Mouse (Mus musculus) neural tube, embryonic 11.5 days (tissue): ENCODE data around the gene Gng12. TPM values are rescaled to one million over a fixed set of nuclear protein-coding genes. Genes with fewer than 3 reads are reported as not detected.
"Not testable (repeated sequence)": the region's sequence is repeated elsewhere in the genome, so short reads cannot be mapped to it uniquely, and the experiment has no call there.

Experiments used
- ATAC-seq: fragments of 200-750 bp; cut with Nextera tagmentation; 2 replicates; pipeline ENCODE4 v1.8.0; 2017; ENCODE audit warnings: moderate number of reproducible peaks, mild to moderate bottlenecking, moderate TSS enrichment, moderate library complexity; ENCODE audit not compliant: insufficient read depth, low FRiP score, low TSS enrichment
- DNase-seq: peaks from one replicate; pipeline ENCODE4 v3.0.0-alpha.2; 2015; ENCODE audit warnings: low spot score
- H3K27ac ChIP-seq: fragments of 300-500 bp; sonication (generic); 2 replicates; pipeline ENCODE4 v1.5.1; 2014; ENCODE audit warnings: low read depth, mild to moderate bottlenecking, low read length
- H3K27me3 ChIP-seq: fragments of 300-500 bp; sonication (generic); 2 replicates; pipeline ENCODE4 v1.6.1; 2014; ENCODE audit warnings: mild to moderate bottlenecking, low read length, mixed read lengths; ENCODE audit not compliant: control insufficient read depth, insufficient read depth
- H3K36me3 ChIP-seq: fragments of 300-500 bp; sonication (generic); 2 replicates; pipeline ENCODE4 v1.6.1; 2014; ENCODE audit warnings: mild to moderate bottlenecking, low read length, moderate library complexity, mixed read lengths; ENCODE audit not compliant: control insufficient read depth, insufficient read depth
- H3K4me1 ChIP-seq: fragments of 300-500 bp; sonication (generic); 2 replicates; pipeline ENCODE4 v1.6.1; 2014; ENCODE audit warnings: low read length, mixed read lengths; ENCODE audit not compliant: control insufficient read depth, insufficient read depth
- H3K4me2 ChIP-seq: fragments of 300-500 bp; sonication (generic); 2 replicates; pipeline ENCODE4 v1.6.1; 2014; ENCODE audit warnings: low read depth, mild to moderate bottlenecking, moderate library complexity
- H3K4me3 ChIP-seq: fragments of 300-500 bp; sonication (generic); 2 replicates; pipeline ENCODE4 v1.5.1; 2014; ENCODE audit warnings: low read depth, low read length
- H3K9ac ChIP-seq: fragments of 300-500 bp; sonication (generic); 2 replicates; pipeline ENCODE4 v1.6.1; 2014; ENCODE audit warnings: mild to moderate bottlenecking, low read length
- H3K9me3 ChIP-seq: fragments of 300-500 bp; sonication (generic); 2 replicates; pipeline ENCODE4 v1.6.1; 2016; ENCODE audit warnings: low read length; ENCODE audit not compliant: control insufficient read depth
- WGBS: fragments of 180-500 bp; shearing (Covaris S2); extraction: QIAGEN DNeasy Blood & Tissue Kit; methylation state at CpG from one replicate; pipeline ENCODE4 v1.1.7; 2014; 5-methylcytosine and 5-hydroxymethylcytosine counted together
- polyA plus RNA-seq: library from polyadenylated mRNA; unstranded; fragments of >200 nt; fragmentation: Nextera tagmentation; extraction: Ambion mirVana; gene quantifications from 2 replicates; pipeline ENCODE4 v1.2.1, GENCODE M21; 2014

The Gng12 gene
- polyA plus RNA-seq, 1 experiment from 2014 or later, result 53.1 TPM

- Histone ChIP-seq H3K4me2 (no peak overlapping the region), H3K9me3 (no peaks in the 10 kb centered on the region), H3K36me3 (no peaks in the 10 kb centered on the region), H3K27me3 (no peaks in the 10 kb centered on the region), H3K4me1 (peaks cover under 1% of the 10 kb centered on the region; the same call in 1 of the 2 replicates), H3K27ac (no peak overlapping the region), H3K9ac (no peak overlapping the region), H3K4me3 (no peak overlapping the region)
- ATAC-seq, result no peak; the same call in 1 of the 2 replicates
- WGBS, result 32% methylated on average over 5 of the region's 5 CpGs
- no peak for DNase-seq
Observed at GRCm38 (mm10) chr6:67029312-67029950, 133.2 kb downstream of the Gng12 start.

- Histone ChIP-seq H3K9ac (no peak overlapping the region), H3K4me1 (peaks cover 5% of the 10 kb centered on the region; the same call in 1 of the 2 replicates), H3K36me3 (no peaks in the 10 kb centered on the region), H3K27ac (no peak overlapping the region), H3K4me2 (no peak overlapping the region), H3K4me3 (no peak overlapping the region), H3K27me3 (no peaks in the 10 kb centered on the region), H3K9me3 (no peaks in the 10 kb centered on the region)
- DNase-seq (no peak), ATAC-seq (0 out of 2 replicates have a peak, but pooled peaks have one; percentile 25)
- WGBS, result 33% methylated on average over 3 of the region's 3 CpGs
Observed at GRCm38 (mm10) chr6:67029987-67030386, 133.8 kb downstream of the Gng12 start.

- no peaks in the 10 kb centered on the region for H3K36me3 ChIP-seq
- no peaks in the 10 kb centered on the region for H3K27me3 ChIP-seq
- H3K9me3 ChIP-seq, result no peaks in the 10 kb centered on the region
- no peak overlapping the region for H3K27ac ChIP-seq
- H3K4me1 ChIP-seq, result peaks cover 7% of the 10 kb centered on the region; the same call in 1 of the 2 replicates
- H3K9ac ChIP-seq, result no peak overlapping the region
- H3K4me2 ChIP-seq, result no peak overlapping the region
- 9% methylated on average over 2 of the region's 2 CpGs for WGBS
- no peak overlapping the region for H3K4me3 ChIP-seq
- 0 out of 2 replicates have a peak, but pooled peaks have one; percentile 43 for ATAC-seq
- peak; percentile 30 for DNase-seq
Observed at GRCm38 (mm10) chr6:67030416-67030815, 134.2 kb downstream of the Gng12 start.

GRCm38 (mm10) chr6:67030846-67031245 lies 134.6 kb downstream of the Gng12 start:
- ATAC-seq (no peak), DNase-seq (no peak)
- Histone ChIP-seq H3K9ac (no peak overlapping the region), H3K27ac (no peak overlapping the region), H3K4me1 (peaks cover 12% of the 10 kb centered on the region; the same call in 1 of the 2 replicates), H3K4me3 (no peak overlapping the region), H3K4me2 (no peak overlapping the region), H3K9me3 (no peaks in the 10 kb centered on the region), H3K27me3 (no peaks in the 10 kb centered on the region), H3K36me3 (no peaks in the 10 kb centered on the region)
- WGBS, result 41% methylated on average over 5 of the region's 5 CpGs

GRCm38 (mm10) chr6:67032551-67032950 lies 136.4 kb downstream of the Gng12 start:
- not testable (repeated sequence) for H3K36me3 ChIP-seq, H3K9ac ChIP-seq, DNase-seq, H3K4me3 ChIP-seq, H3K27ac ChIP-seq, H3K27me3 ChIP-seq, H3K9me3 ChIP-seq, H3K4me2 ChIP-seq, ATAC-seq
- H3K4me1 ChIP-seq, result peaks cover 12% of the 10 kb centered on the region; the same call in 1 of the 2 replicates

GRCm38 (mm10) chr6:67032972-67033371 lies 136.8 kb downstream of the Gng12 start:
- not testable (repeated sequence) for H3K9ac ChIP-seq
- 90% methylated on average over 3 of the region's 4 CpGs for WGBS

GRCm38 (mm10) chr6:67033604-67034003 lies 137.4 kb downstream of the Gng12 start:
- peaks cover 12% of the 10 kb centered on the region; the same call in 1 of the 2 replicates for H3K4me1 ChIP-seq
- DNase-seq (no peak), ATAC-seq (no peak)
- no peaks in the 10 kb centered on the region for H3K9me3 ChIP-seq
- H3K27me3 ChIP-seq, result no peaks in the 10 kb centered on the region
- no peak overlapping the region for H3K4me3 ChIP-seq
- H3K27ac ChIP-seq, result no peak overlapping the region
- 67% methylated on average over 4 of the region's 4 CpGs for WGBS
- no peak overlapping the region for H3K4me2 ChIP-seq
- no peak overlapping the region for H3K9ac ChIP-seq
- H3K36me3 ChIP-seq, result no peaks in the 10 kb centered on the region

More at GRCm38 (mm10) chr6:67032972-67033371, 136.8 kb downstream of the Gng12 start:
- not testable (repeated sequence) for H3K27me3 ChIP-seq, DNase-seq, H3K27ac ChIP-seq, H3K4me3 ChIP-seq, H3K36me3 ChIP-seq, ATAC-seq, H3K9me3 ChIP-seq, H3K4me2 ChIP-seq
- H3K4me1 ChIP-seq, result peaks cover 12% of the 10 kb centered on the region; the same call in 1 of the 2 replicates

- 52% methylated on average over 7 of the region's 7 CpGs for WGBS
- no peak overlapping the region for H3K27ac ChIP-seq
- ATAC-seq (no peak), DNase-seq (no peak)
- peak overlapping the region; percentile 21; the same call in 1 of the 2 replicates for H3K4me2 ChIP-seq
- H3K4me1 ChIP-seq, result peaks cover 12% of the 10 kb centered on the region; the same call in 1 of the 2 replicates
- no peaks in the 10 kb centered on the region for H3K36me3 ChIP-seq
- no peaks in the 10 kb centered on the region for H3K27me3 ChIP-seq
- peak overlapping the region; percentile 10; the same call in 1 of the 2 replicates for H3K4me3 ChIP-seq
- H3K9me3 ChIP-seq, result no peaks in the 10 kb centered on the region
- H3K9ac ChIP-seq, result no peak overlapping the region
Observed at GRCm38 (mm10) chr6:67034331-67035130, 138.3 kb downstream of the Gng12 start.
